Mouse (Mus musculus) myocyte (in vitro differentiated cells): Measurements from ENCODE around the gene Tram2. TPM values are rescaled to one million over a fixed set of nuclear protein-coding genes. Genes with fewer than 3 reads are reported as not detected.

ENCODE experiments used
- H3K27me3 ChIP-seq: one replicate; pipeline ENCODE4 v1.6.1; 2011; ENCODE audit not compliant: control insufficient read depth, insufficient read depth, insufficient read length
- H3K36me3 ChIP-seq: one replicate; pipeline ENCODE4 v1.6.1; 2011; ENCODE audit not compliant: control insufficient read depth, insufficient read depth
- H3K4me2 ChIP-seq: one replicate; pipeline ENCODE4 v1.6.1; 2011; ENCODE audit warnings: low read depth, control low read depth
- H3K4me3 ChIP-seq: one replicate; pipeline ENCODE4 v1.5.1; 2011; ENCODE audit warnings: mild to moderate bottlenecking, control low read depth, moderate library complexity
- H3K79me2 ChIP-seq: one replicate; pipeline ENCODE4 v1.6.1; 2011; ENCODE audit not compliant: control insufficient read depth, insufficient read depth
- H3ac ChIP-seq: one replicate; pipeline ENCODE4 v1.6.1; 2011; ENCODE audit not compliant: control insufficient read depth, insufficient read length
- CEBPB ChIP-seq: IDR thresholded peaks from 2 replicates; pipeline ENCODE4 v1.6.1; 2011; ENCODE audit warnings: mild to moderate bottlenecking, moderate library complexity; ENCODE audit not compliant: poor library complexity, insufficient read depth, severe bottlenecking
- E2F4 ChIP-seq: IDR thresholded peaks from one replicate; pipeline ENCODE4 v1.6.1; 2011; ENCODE audit warnings: mild to moderate bottlenecking, control low read depth, moderate library complexity; ENCODE audit not compliant: insufficient read depth
- MAX ChIP-seq: IDR thresholded peaks from one replicate; pipeline ENCODE4 v1.6.1; 2011; ENCODE audit warnings: low read depth, mild to moderate bottlenecking, control low read depth
- MYOD1 ChIP-seq, 3 experiments: IDR thresholded peaks; one replicate each; pipeline ENCODE4 v1.6.1; 2011; ENCODE audit warnings: control low read depth in 2 of 3, low read depth in 2 of 3, mild to moderate bottlenecking in 2 of 3, moderate library complexity in 1 of 3; ENCODE audit not compliant: insufficient read length in 2 of 3, control insufficient read depth in 1 of 3
- MYOG ChIP-seq, 3 experiments: IDR thresholded peaks; one replicate each; pipeline ENCODE4 v1.6.1; 2011; ENCODE audit warnings: control low read depth in 2 of 3, low read depth in 2 of 3, mild to moderate bottlenecking in 2 of 3; ENCODE audit not compliant: insufficient read length in 2 of 3, control insufficient read depth in 1 of 3, insufficient read depth in 1 of 3
- POLR2A ChIP-seq: IDR thresholded peaks from one replicate; pipeline ENCODE4 v1.6.1; 2011; ENCODE audit warnings: low read depth, mild to moderate bottlenecking, control low read depth, moderate library complexity; ENCODE audit not compliant: insufficient read length
- POLR2AphosphoS2 ChIP-seq: IDR thresholded peaks from one replicate; pipeline ENCODE4 v1.6.1; 2011; ENCODE audit warnings: low read depth, control low read depth; ENCODE audit not compliant: insufficient read length
- REST ChIP-seq: IDR thresholded peaks from one replicate; pipeline ENCODE4 v1.6.1; 2011; ENCODE audit warnings: mild to moderate bottlenecking, control low read depth, moderate library complexity; ENCODE audit not compliant: insufficient read depth, insufficient read length
- SRF ChIP-seq: IDR thresholded peaks from one replicate; pipeline ENCODE4 v1.6.1; 2011; ENCODE audit warnings: low read depth; ENCODE audit not compliant: control insufficient read depth, insufficient read length
- TCF12 ChIP-seq: IDR thresholded peaks from one replicate; pipeline ENCODE4 v1.6.1; 2011; ENCODE audit warnings: mild to moderate bottlenecking, control low read depth; ENCODE audit not compliant: poor library complexity, insufficient read depth, severe bottlenecking
- TCF3 ChIP-seq: IDR thresholded peaks from one replicate; pipeline ENCODE4 v1.6.1; 2011; ENCODE audit warnings: low read depth, control low read depth; ENCODE audit not compliant: insufficient read length
- USF1 ChIP-seq: IDR thresholded peaks from one replicate; pipeline ENCODE4 v1.6.1; 2011; ENCODE audit warnings: low read depth, mild to moderate bottlenecking, control low read depth, moderate library complexity
- polyA plus RNA-seq: library from polyadenylated mRNA; unstranded; fragments of >200 nt; fragmentation: generic; extraction: Trizol; gene quantifications from one replicate; pipeline ENCODE4 v1.2.1, GENCODE M21; 2012; ENCODE audit warnings: missing spikeins

Tram2 gene
- polyA plus RNA-seq, 1 experiment, result 4.2 TPM

DNA sequence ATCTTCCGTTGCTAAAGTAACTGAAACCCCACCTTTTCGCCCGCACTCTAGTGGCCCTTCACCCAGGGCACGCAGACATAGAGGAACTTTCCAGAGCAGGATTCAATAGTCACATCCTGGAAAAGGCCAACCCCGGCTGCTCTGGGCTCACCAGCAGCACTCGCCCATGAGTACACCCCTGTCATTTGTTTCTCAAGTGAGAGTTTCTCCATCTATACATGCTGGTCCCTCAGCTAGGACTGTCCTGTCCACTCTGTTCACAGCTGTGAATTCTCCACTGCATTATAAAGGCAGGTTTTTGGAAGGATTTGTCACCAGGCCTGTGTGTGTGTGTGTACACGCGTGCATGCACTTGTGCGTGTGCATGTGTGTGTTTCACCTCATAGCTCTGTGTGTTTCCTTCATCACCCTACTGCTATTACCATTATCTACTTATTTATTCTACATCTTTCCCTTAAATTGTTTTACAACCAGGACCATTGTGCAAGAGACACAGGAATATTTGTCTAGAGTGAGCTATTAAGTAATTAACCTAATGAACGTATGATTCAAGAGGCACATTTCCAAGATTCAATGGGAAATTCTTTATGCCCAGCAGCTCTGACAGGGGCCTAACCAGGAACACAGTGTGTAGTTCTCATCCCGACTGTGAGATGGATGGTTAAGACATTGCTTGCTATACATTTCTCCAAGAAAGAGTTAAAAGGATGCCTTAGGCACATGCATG lies 45.8 kb downstream of the Tram2 start:
- no peak overlapping the region for H3K4me3 ChIP-seq

DNA sequence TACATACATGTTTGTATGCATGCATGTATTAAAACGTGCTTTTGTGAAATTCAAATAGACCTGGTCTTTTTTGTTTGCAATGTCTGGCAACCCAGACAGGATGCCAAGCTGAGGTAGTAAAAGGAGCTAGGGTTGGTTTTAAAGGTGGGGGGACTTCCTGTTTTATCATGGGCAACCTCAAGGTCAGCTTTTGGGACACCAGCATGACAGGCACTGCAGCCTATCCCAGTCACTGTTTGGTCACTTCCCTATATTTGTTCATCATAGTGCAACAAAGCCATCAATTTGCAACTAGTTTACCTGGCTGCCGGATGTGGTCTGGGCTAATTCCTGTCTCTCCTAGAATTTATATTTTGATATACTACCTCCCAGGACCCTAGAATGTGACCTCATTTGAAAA lies 47.4 kb downstream of the Tram2 start:
- H3K79me2 ChIP-seq, result peaks cover under 1% of the 10 kb centered on the region
- no peak overlapping the region for H3K4me3 ChIP-seq
- H3K36me3 ChIP-seq, result peaks cover 7% of the 10 kb centered on the region
- no peak overlapping the region for H3K4me2 ChIP-seq
- no peaks in the 10 kb centered on the region for H3K27me3 ChIP-seq
- no peak overlapping the region for H3ac ChIP-seq
- no peak for TF ChIP-seq MYOG (IDR thresholded peaks at IDR 0.05; ENCODE audit: control insufficient read depth in 1 of 3, insufficient read depth in 1 of 3, insufficient read length in 2 of 3, low read depth in 2 of 3)
- no peak for TF ChIP-seq MYOD1 (IDR thresholded peaks at IDR 0.05; ENCODE audit: control insufficient read depth in 1 of 3, insufficient read length in 2 of 3, low read depth in 2 of 3)
- TF ChIP-seq MAX, result no peak
- TF ChIP-seq USF1, result no peak
- no peak for TF ChIP-seq E2F4
- no peak for TF ChIP-seq SRF
- TF ChIP-seq TCF3, result no peak
- TF ChIP-seq TCF12, result no peak
- TF ChIP-seq POLR2AphosphoS2, result no peak
- TF ChIP-seq POLR2A, result no peak
- TF ChIP-seq CEBPB, result no peak

More for the DNA sequence above, 45.8 kb downstream of the Tram2 start:
- TF ChIP-seq TCF12 (no peak), REST (no peak), SRF (no peak), MYOD1 (IDR thresholded peaks at IDR 0.05; ENCODE audit: control insufficient read depth in 1 of 3, insufficient read length in 2 of 3, low read depth in 2 of 3) (no peak), TCF3 (no peak), MAX (no peak), POLR2AphosphoS2 (no peak)
- Histone ChIP-seq H3K4me2 (no peak overlapping the region), H3ac (no peak overlapping the region), H3K79me2 (peaks cover 5% of the 10 kb centered on the region), H3K36me3 (peaks cover 7% of the 10 kb centered on the region), H3K27me3 (no peaks in the 10 kb centered on the region)

DNA sequence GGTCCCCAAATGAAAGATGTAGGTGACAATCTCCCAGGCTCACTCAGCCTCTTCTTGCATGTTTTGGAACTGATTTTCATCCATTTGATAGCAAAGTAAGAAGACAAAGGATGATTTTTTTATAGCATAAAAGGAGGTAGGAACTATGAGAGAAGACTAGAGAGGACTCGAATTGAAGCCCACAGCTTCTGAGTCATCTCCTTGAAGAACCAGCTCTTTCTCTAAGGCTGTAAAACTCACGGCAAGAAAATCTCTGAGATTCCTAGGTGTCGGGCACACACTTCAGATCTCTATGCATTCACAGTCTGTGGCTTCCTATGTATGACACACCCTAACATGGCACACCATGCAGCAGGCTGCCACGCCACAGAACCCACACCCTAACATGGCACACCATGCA lies 50.0 kb downstream of the Tram2 start:
- Histone ChIP-seq H3K79me2 (no peaks in the 10 kb centered on the region), H3K27me3 (no peaks in the 10 kb centered on the region), H3ac (no peak overlapping the region), H3K4me3 (no peak overlapping the region), H3K4me2 (no peak overlapping the region), H3K36me3 (no peaks in the 10 kb centered on the region)
- TF ChIP-seq REST (no peak), USF1 (no peak), POLR2A (no peak), MYOD1 (IDR thresholded peaks at IDR 0.05; ENCODE audit: control insufficient read depth in 1 of 3, insufficient read length in 2 of 3, low read depth in 2 of 3) (no peak), SRF (no peak), E2F4 (no peak)

DNA sequence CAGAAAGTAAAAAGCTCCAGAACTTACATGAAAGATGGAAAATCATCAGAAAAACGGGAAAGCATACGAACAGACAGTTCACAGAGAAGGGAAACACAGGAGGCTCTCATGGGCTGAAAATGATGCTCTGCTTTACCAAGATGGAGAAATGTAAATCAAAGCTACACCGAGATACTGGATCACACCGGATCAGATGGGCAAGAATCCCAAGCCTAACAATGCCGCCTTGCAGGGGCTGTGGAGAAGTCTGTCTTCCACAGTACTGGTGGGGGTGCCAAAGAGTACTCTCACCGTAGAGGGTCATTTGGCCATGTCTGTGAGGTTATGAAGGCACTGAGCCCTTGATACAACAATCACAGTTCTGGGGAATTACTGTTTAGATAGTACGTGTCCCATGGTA lies 52.5 kb downstream of the Tram2 start:
- Histone ChIP-seq H3ac (no peak overlapping the region), H3K4me3 (no peak overlapping the region), H3K4me2 (no peak overlapping the region), H3K27me3 (no peaks in the 10 kb centered on the region), H3K79me2 (no peaks in the 10 kb centered on the region), H3K36me3 (no peaks in the 10 kb centered on the region)
- TF ChIP-seq SRF (no peak), MYOG (IDR thresholded peaks at IDR 0.05; ENCODE audit: control insufficient read depth in 1 of 3, insufficient read depth in 1 of 3, insufficient read length in 2 of 3, low read depth in 2 of 3) (no peak), MAX (no peak), USF1 (no peak), REST (no peak), POLR2AphosphoS2 (no peak), E2F4 (no peak), TCF3 (no peak), TCF12 (no peak), CEBPB (no peak), POLR2A (no peak), MYOD1 (IDR thresholded peaks at IDR 0.05; ENCODE audit: control insufficient read depth in 1 of 3, insufficient read length in 2 of 3, low read depth in 2 of 3) (no peak)

DNA sequence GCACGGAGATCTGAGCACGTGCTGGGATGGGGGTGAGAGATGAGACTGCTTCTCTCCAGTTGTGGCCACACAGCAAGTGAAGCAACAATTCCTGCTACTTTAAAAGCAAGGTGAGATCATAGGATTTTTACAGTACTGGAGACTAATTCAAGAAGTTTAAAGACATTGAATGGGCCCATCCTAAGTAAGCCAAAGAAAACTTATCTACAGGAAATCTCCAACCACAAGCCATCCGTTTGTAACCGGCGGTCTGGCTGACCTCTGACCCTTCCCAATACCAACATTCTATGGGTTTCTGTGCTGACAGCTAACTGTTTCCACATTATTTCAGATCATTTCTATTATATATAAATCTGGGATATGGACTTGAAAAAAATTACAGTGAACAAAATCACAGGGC lies 53.8 kb downstream of the Tram2 start:
- Histone ChIP-seq H3K27me3 (no peaks in the 10 kb centered on the region), H3K4me3 (no peak overlapping the region), H3K79me2 (no peaks in the 10 kb centered on the region), H3K36me3 (no peaks in the 10 kb centered on the region), H3K4me2 (no peak overlapping the region), H3ac (no peak overlapping the region)
- no peak for TF ChIP-seq TCF3
- no peak for TF ChIP-seq MYOG (IDR thresholded peaks at IDR 0.05; ENCODE audit: control insufficient read depth in 1 of 3, insufficient read depth in 1 of 3, insufficient read length in 2 of 3, low read depth in 2 of 3)
- TF ChIP-seq POLR2A, result no peak
- TF ChIP-seq POLR2AphosphoS2, result no peak
